In genomic region chr3:103809799-103810150, GRCm38 (mm10) we compare ENCODE assay signal across 7 mouse cellular contexts. TPM values are rescaled to one million over a fixed set of nuclear protein-coding genes. Genes with fewer than 3 reads are reported as not detected.
DNase-seq lines count a peak whose midpoint lies in the region; ATAC-seq and TF ChIP-seq lines count a peak whose summit lies in the region.

No protein-coding gene starts in this region.

- no peak for TF ChIP-seq CTCF in testis, adult 2 months (IDR thresholded peaks at IDR 0.05; ENCODE audit: control insufficient read depth, insufficient read depth, insufficient replicate concordance, low read depth, low read length)
- TF ChIP-seq CTCF in stomach, postnatal 0 days (IDR thresholded peaks at IDR 0.05; ENCODE audit: low read depth) = no peak

- peak overlapping the region; percentile 65 for H3K9ac ChIP-seq in forebrain, embryonic 12.5 days
- peak overlapping the region; percentile 94 for H3K9ac ChIP-seq in liver, embryonic 13.5 days
- peak overlapping the region; percentile 90 for H3K9ac ChIP-seq in stomach, postnatal 0 days (ENCODE audit: low read length)

- no peak for TF ChIP-seq EP300 in stomach, postnatal 0 days (optimal IDR thresholded peaks at IDR 0.05)

- no peaks in the 10 kb centered on the region for H3K27me3 ChIP-seq in testis, adult 2 months (ENCODE audit: control insufficient read depth, insufficient read depth, low read length)
- no peaks in the 10 kb centered on the region for H3K27me3 ChIP-seq in forebrain, embryonic 12.5 days
- H3K27me3 ChIP-seq in liver, embryonic 13.5 days = no peaks in the 10 kb centered on the region
- H3K27me3 ChIP-seq in stomach, postnatal 0 days (ENCODE audit: control insufficient read depth, insufficient read depth, low read length) = no peaks in the 10 kb centered on the region

- DNase-seq in testis, postnatal 14 days (ENCODE audit: low spot score) = no peak
- no peak for DNase-seq in liver, embryonic 13.5 days
- no peak for DNase-seq in stomach, postnatal 0 days (ENCODE audit: low spot score)
- no peak for DNase-seq in frontal cortex, postnatal 36 days (ENCODE audit: low spot score in 2 of 2)
- DNase-seq in spleen, adult 18-20 months = no peak

- TF ChIP-seq POLR2A in testis, adult 2 months (IDR thresholded peaks at IDR 0.05; ENCODE audit: control insufficient read depth, low read depth, low read length) = no peak

- 0 out of 2 replicates have a peak, but pooled peaks cover 2% of the 10 kb centered on the region for H3K36me3 ChIP-seq in testis, adult 2 months (ENCODE audit: control insufficient read depth, insufficient read depth, low read length)
- H3K36me3 ChIP-seq in forebrain, embryonic 12.5 days (replicated peaks) = peaks cover 16% of the 10 kb centered on the region
- peaks cover 45% of the 10 kb centered on the region for H3K36me3 ChIP-seq in liver, embryonic 13.5 days
- H3K36me3 ChIP-seq in stomach, postnatal 0 days (ENCODE audit: control insufficient read depth, insufficient read depth, low read length) = peaks cover 2% of the 10 kb centered on the region; the same call in 1 of the 2 replicates

- peak overlapping the region; percentile 75 for H3K4me2 ChIP-seq in forebrain, embryonic 12.5 days
- H3K4me2 ChIP-seq in liver, embryonic 13.5 days = peak overlapping the region; percentile 73
- peak overlapping the region; percentile 73 for H3K4me2 ChIP-seq in stomach, postnatal 0 days (replicated peaks; ENCODE audit: low read depth)

- 2% methylated on average over 14 of the region's 14 CpGs for WGBS in forebrain, embryonic 12.5 days
- 2% methylated on average over 14 of the region's 14 CpGs for WGBS in liver, embryonic 13.5 days (ENCODE audit: insufficient replicate concordance)
- under 1% methylated on average over 13 of the region's 14 CpGs for WGBS in stomach, postnatal 0 days

- H3K4me3 ChIP-seq in testis, adult 2 months (ENCODE audit: control insufficient read depth, low read depth, low read length) = peak overlapping the region; percentile 97
- H3K4me3 ChIP-seq in forebrain, embryonic 12.5 days (replicated peaks) = peak overlapping the region; percentile 80
- peak overlapping the region; percentile 85 for H3K4me3 ChIP-seq in liver, embryonic 13.5 days (replicated peaks)
- peak overlapping the region; percentile 76 for H3K4me3 ChIP-seq in stomach, postnatal 0 days (ENCODE audit: low read depth, low read length)

- ATAC-seq in forebrain, embryonic 12.5 days (ENCODE audit: low FRiP score) = peak; percentile 49
- peak; percentile 63 for ATAC-seq in liver, embryonic 13.5 days (ENCODE audit: low read depth)
- peak; percentile 50; the same call in 1 of the 2 replicates for ATAC-seq in stomach, postnatal 0 days (ENCODE audit: low FRiP score, low TSS enrichment)

- peak overlapping the region; percentile 95 for H3K27ac ChIP-seq in testis, adult 2 months (ENCODE audit: control insufficient read depth, insufficient read depth, low read depth, low read length)
- peak overlapping the region; percentile 87 for H3K27ac ChIP-seq in forebrain, embryonic 12.5 days
- H3K27ac ChIP-seq in liver, embryonic 13.5 days = peak overlapping the region; percentile 97
- peak overlapping the region; percentile 96 for H3K27ac ChIP-seq in stomach, postnatal 0 days (replicated peaks)

- no peaks in the 10 kb centered on the region; the same call in 1 of the 2 replicates for H3K4me1 ChIP-seq in testis, adult 2 months (ENCODE audit: control insufficient read depth, insufficient read depth, low read length)
- peaks cover 17% of the 10 kb centered on the region for H3K4me1 ChIP-seq in forebrain, embryonic 12.5 days
- peaks cover 50% of the 10 kb centered on the region for H3K4me1 ChIP-seq in liver, embryonic 13.5 days (replicated peaks)
- no peaks in the 10 kb centered on the region for H3K4me1 ChIP-seq in stomach, postnatal 0 days (replicated peaks; ENCODE audit: control insufficient read depth, insufficient read depth)

- no peaks in the 10 kb centered on the region for H3K9me3 ChIP-seq in forebrain, embryonic 12.5 days
- H3K9me3 ChIP-seq in liver, embryonic 13.5 days (replicated peaks) = no peaks in the 10 kb centered on the region
- no peaks in the 10 kb centered on the region for H3K9me3 ChIP-seq in stomach, postnatal 0 days (ENCODE audit: control insufficient read depth, low read length)

RNA-seq across cellular contexts. Expression of gene Gm43064, which starts 0.4 kb away (rescaled TPM):
- 2.2 TPM in 2 replicates for polyA plus RNA-seq in testis, adult 2 months (2012; rRNA removed)
- 0.10 TPM in 1 of 2 replicates, not detected in the other for polyA plus RNA-seq in forebrain, embryonic 12.5 days (2016; fragmentation: Nextera tagmentation; extraction: Ambion mirVana)
- 0.42 and 0.67 TPM in 2 replicates for polyA plus RNA-seq in liver, embryonic 13.5 days (2015; fragmentation: Nextera tagmentation; extraction: Ambion mirVana)
- polyA plus RNA-seq in stomach, postnatal 0 days (2015; fragmentation: Nextera tagmentation; extraction: Ambion mirVana) = 0.30 and 0.61 TPM in 2 replicates

RNA-seq across cellular contexts. Expression of gene Ap4b1, which starts 0.5 kb away (rescaled TPM):
- 33.9 and 36.2 TPM in 2 replicates for polyA plus RNA-seq in testis, adult 2 months (2012; rRNA removed)
- polyA plus RNA-seq in forebrain, embryonic 12.5 days (2016; fragmentation: Nextera tagmentation; extraction: Ambion mirVana) = 23.7 and 23.9 TPM in 2 replicates
- 13.2 and 15.1 TPM in 2 replicates for polyA plus RNA-seq in liver, embryonic 13.5 days (2015; fragmentation: Nextera tagmentation; extraction: Ambion mirVana)
- 12.2 TPM in 2 replicates for polyA plus RNA-seq in stomach, postnatal 0 days (2015; fragmentation: Nextera tagmentation; extraction: Ambion mirVana)

RNA-seq across cellular contexts. Expression of gene Dclre1b, which starts 0.5 kb away (rescaled TPM):
- polyA plus RNA-seq in testis, adult 2 months (2012; rRNA removed) = 7.6 and 8.5 TPM in 2 replicates
- 29.7 and 32.4 TPM in 2 replicates for polyA plus RNA-seq in forebrain, embryonic 12.5 days (2016; fragmentation: Nextera tagmentation; extraction: Ambion mirVana)
- 30.3 and 33.0 TPM in 2 replicates for polyA plus RNA-seq in liver, embryonic 13.5 days (2015; fragmentation: Nextera tagmentation; extraction: Ambion mirVana)
- polyA plus RNA-seq in stomach, postnatal 0 days (2015; fragmentation: Nextera tagmentation; extraction: Ambion mirVana) = 15.3 and 16.3 TPM in 2 replicates

RNA-seq across cellular contexts. Expression of gene Hipk1, which starts 18.4 kb away (rescaled TPM):
- polyA plus RNA-seq in testis, adult 2 months (2012; rRNA removed) = 203 and 224 TPM in 2 replicates
- polyA plus RNA-seq in forebrain, embryonic 12.5 days (2016; fragmentation: Nextera tagmentation; extraction: Ambion mirVana) = 18.2 and 18.5 TPM in 2 replicates
- 12.8 and 14.2 TPM in 2 replicates for polyA plus RNA-seq in liver, embryonic 13.5 days (2015; fragmentation: Nextera tagmentation; extraction: Ambion mirVana)
- 6.7 and 7.5 TPM in 2 replicates for polyA plus RNA-seq in stomach, postnatal 0 days (2015; fragmentation: Nextera tagmentation; extraction: Ambion mirVana)

RNA-seq across cellular contexts. Expression of gene Bcl2l15, which starts 22.6 kb away (rescaled TPM):
- 0.68 and 3.2 TPM in 2 replicates for polyA plus RNA-seq in testis, adult 2 months (2012; rRNA removed)
- polyA plus RNA-seq in forebrain, embryonic 12.5 days (2016; fragmentation: Nextera tagmentation; extraction: Ambion mirVana) = 0.28 and 0.42 TPM in 2 replicates
- 1.9 and 2.1 TPM in 2 replicates for polyA plus RNA-seq in liver, embryonic 13.5 days (2015; fragmentation: Nextera tagmentation; extraction: Ambion mirVana)
- 4.4 and 5.2 TPM in 2 replicates for polyA plus RNA-seq in stomach, postnatal 0 days (2015; fragmentation: Nextera tagmentation; extraction: Ambion mirVana)
